Mouse (Mus musculus) gastrocnemius, postnatal 4 days (tissue): ENCODE measurements around the gene Slc30a4. TPM values are rescaled to one million over a fixed set of nuclear protein-coding genes. Genes with fewer than 3 reads are reported as not detected.

Experiments used
- DNase-seq, 2 experiments: peaks; one replicate each; pipeline ENCODE4 v3.0.0; 2021 to 2022; ENCODE audit warnings: low spot score in 2 of 2, mixed read lengths in 2 of 2
- long read RNA-seq, 2 experiments: library from polyadenylated mRNA; stranded (forward); transcript quantifications; one replicate each; pipeline ENCODE4 v2.0.0; 2021
- total RNA-seq, 2 experiments: library from RNA; stranded (reverse); gene quantifications; 2 replicates each; pipeline ENCODE4 v1.2.3; 2021

Slc30a4 gene
- 10 to 100 TPM; 20.0 to 21.3 TPM for total RNA-seq
- long read RNA-seq, experiment 1, full-length matches to known transcripts, result 20 of 23 reads
- long read RNA-seq, experiment 1, partial matches to known transcripts, result 1 of 23 reads
- long read RNA-seq, experiment 1, other reads (novel, unspliced or antisense), result 2 of 23 reads
- long read RNA-seq, experiment 2, full-length matches to known transcripts, result 30 of 31 reads
- long read RNA-seq, experiment 2, partial matches to known transcripts, result 0 of 31 reads
- long read RNA-seq, experiment 2, other reads (novel, unspliced or antisense), result 1 of 31 reads

DNA sequence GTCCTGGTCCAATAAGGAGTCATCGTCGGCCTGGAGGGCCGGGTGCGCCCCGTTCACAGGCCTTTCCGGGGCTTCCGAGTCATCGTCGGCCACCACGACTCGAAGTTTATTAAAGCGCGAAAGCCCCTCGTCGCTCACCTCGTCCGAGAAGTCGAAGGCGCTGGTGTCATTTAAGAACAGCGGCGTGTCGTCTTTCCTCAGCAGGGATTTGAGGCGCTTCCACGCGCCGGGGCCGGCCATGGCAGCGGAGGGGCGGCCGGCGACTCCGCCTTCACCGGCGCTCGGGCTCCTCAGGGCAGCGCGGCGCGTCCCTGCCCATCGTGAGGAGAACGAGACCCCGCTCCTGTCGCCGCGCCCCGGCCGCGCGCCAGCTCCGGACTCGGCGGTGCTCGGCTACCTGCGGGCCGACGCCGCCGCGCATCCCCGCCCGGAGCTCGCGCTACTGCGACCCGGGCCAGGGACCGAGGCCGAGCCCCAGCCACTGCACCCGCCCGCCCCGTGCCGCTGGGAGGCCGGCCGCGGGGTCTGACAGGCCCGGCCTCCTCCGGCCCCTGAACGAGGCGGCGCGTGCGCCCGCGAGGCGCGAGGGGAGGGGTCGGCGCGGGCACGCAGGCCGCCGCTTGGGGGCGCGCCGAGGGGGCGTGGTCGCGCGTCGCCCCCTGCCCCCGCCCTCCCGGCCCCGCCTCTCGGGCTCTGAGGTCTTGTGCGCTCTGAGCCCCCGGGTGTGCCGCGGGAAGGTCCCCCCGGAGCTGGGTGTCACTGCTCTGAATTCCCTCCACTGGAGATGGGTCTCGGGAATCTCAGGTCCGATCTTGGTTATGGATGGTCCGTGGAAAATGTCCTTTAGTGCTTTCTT, at the start of gene Slc30a4:
Slc30a4 (minus strand) TSS at position 483 of the 856 bp plus-strand sequence.
- peak; percentile 75 to 84 for DNase-seq

DNA sequence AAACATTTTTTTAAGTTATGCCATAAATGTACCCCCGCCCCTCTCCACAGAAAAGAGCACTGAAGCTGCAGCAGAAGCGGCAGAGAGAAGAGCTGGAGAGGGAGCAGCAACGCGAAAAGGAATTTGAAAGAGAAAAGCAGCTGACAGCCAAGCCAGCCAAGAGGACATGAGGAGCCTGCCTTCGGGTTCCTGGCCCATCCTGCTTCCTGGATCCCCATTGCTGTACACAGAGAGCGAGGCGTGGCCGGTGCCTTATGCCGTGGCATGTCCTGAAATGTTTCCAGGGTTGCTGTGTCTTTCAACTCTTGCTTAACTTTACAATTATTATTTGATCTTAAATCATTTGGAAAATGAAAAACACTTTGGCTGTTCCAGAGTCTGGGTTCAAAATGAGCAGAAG, 44.0 kb upstream of the Slc30a4 start:
- no peak for DNase-seq

DNA sequence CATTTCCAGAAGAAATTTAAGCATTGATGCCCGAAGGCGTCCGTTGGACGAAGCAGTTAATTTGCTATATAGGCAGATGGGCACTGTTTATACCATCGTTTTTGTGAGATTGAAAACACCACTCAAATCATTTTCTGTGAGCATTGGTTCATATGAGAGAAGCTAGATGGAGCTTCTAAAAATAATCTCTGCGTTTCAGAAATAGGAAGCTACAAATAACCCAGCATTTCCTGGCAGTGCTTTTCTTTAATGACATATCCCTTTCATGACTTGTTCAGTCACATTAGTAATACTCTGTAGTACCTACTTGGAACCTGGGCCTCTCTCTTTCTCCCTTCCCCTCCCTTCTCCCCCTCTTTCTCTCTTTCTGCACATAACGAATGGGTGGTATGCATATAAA, 36.6 kb upstream of the Slc30a4 start:
- no peak for DNase-seq

DNA sequence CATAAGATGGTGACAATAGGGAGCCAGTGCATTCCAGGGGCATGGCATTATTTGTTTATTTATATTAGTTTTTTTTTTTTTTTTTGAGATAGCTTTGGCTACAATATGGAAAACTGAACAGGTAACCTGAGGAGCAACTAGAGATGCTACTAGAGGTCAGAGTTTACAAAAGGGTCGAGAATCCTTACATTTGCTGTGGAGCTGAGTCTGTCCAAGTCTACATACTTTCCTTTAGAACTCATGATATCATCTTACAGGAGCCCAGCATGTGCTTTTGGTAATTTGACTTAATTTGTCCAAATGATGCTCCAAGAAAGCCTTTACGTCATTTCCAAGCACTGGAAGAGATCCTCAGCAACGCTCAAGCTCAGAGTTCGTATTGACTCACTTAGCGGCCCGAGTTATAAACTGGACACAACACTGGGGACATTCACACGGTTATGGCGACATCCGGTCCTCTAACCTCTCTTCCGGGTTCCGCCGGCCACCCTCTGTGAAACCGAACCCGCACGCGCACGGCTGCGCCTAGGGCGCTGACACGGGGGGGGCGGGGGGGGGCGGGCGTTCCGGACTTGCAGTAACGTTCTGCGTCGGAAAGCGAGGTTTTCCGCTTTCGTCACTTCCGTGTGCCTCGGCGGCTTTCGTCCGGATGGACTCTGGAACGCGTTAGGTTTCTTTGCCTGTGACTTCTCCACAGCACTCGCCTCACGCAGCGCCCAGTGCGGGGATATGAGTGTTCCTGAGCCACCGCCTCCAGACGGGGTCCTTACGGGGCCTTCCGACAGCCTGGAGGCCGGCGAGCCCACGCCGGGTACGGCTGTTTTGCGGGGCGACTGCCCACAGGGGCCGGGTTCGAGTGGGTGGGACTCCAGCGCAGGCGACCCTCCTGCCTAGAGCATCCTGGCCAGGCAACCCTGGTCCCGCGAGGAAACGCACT, 35.7 kb upstream of the Slc30a4 start, which contains the start of gene Bloc1s6:
Bloc1s6 (plus strand) TSS at position 610 of the 937 bp plus-strand sequence.
- DNase-seq, result peak; percentile 65 to 89

GRCm38 (mm10) chr2:122731456-122731855, 29.0 kb upstream of the Slc30a4 start:
- DNase-seq, result no peak

GRCm38 (mm10) chr2:122725604-122726003, 23.1 kb upstream of the Slc30a4 start:
- DNase-seq, result peak in 1 of 2 experiments; percentile 24

DNA sequence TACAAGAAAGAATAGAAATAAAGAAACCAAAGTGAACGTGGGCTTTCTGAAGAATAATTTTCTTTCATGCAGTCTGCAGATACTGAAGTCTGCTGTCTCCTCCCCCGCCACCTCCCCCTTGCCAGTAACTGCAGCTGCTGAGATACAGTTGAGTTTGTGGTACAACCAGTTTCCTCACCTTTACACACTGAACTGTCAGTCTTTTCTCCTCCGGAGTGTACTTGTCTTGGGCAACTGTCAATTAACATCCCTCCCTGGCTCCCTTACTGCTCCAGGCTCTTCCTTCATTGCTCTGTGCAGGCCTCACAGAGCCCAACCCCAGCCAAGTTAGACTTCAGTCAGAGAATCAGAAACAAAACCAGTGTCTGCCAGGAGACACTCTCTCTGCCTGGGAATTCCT, 18.1 kb upstream of the Slc30a4 start:
- DNase-seq, result no peak

- no peak for DNase-seq
These were observed 16.8 kb upstream of the Slc30a4 start for GRCm38 (mm10) chr2:122719232-122719631.

DNA sequence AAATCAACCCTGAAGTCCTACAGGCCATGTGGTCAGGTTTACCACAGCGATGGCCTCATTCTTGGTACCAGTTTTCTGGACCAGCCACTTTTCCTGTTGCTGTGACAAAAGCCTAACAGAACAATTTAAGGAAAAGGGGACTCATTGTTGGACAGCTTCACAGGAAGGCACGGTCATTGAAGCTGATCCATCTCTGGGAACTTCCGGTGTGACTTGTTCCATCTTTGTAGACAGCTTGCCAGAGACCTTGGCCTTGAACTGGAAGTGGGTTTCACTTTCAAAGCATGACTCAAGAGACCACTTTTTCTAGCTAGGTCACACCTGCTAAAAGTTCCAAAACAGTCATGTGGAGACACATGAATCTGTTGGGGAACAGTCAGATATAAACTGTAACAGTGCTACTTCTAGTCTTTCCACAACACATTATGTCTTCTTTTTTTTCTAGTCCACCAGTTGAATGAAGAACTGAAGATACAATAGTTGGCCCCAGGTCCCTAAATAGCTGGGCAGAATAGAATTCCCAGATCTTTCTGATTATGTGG, 13.9 kb upstream of the Slc30a4 start:
- DNase-seq, result no peak

GRCm38 (mm10) chr2:122715148-122715692, 12.8 kb upstream of the Slc30a4 start:
- DNase-seq, result no peak

DNA sequence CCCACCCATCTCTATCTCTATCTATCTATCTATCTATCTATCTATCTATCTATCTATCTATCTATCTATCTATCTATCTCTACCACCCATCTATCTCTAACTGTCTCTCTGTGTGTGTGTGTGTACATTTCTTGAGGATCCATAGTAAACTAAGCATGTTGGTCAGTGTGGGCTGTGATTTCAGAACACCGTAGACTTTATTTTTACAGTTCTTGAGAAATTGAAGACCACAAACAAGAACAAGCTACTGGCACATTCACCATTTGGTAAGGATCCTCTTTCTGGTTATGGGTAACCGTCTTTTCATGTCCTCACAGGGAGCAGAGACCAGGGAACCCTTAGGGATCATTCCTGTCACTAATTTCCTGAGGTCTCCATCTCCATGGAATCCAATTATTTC, 10.4 kb upstream of the Slc30a4 start:
- no peak for DNase-seq

GRCm38 (mm10) chr2:122711911-122712310, 9.4 kb upstream of the Slc30a4 start:
- DNase-seq, result no peak

DNA sequence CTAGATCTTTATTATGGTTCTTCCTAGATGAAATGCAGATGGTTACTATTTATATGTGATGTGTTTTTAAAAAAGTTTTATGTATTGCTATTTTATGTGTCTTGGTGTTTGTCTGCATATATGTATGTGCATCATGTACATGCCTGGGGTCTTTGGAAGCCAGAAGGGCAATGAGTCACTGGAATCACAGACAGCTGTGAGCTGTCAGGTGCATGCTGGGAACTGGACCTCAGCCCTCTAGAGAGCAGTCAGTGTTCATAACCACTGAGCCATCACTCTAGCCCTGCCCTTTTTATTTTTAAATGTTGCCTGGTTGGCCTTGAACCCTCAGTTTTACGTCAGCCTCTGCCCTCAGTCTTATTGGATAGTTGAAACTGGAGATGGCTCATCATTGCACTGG, 6.7 kb upstream of the Slc30a4 start:
- DNase-seq, result no peak

- no peak for DNase-seq
These were observed 5.6 kb upstream of the Slc30a4 start for GRCm38 (mm10) chr2:122708080-122708479.

- DNase-seq, result no peak
These were observed 2.1 kb upstream of the Slc30a4 start for GRCm38 (mm10) chr2:122704572-122704971.

DNA sequence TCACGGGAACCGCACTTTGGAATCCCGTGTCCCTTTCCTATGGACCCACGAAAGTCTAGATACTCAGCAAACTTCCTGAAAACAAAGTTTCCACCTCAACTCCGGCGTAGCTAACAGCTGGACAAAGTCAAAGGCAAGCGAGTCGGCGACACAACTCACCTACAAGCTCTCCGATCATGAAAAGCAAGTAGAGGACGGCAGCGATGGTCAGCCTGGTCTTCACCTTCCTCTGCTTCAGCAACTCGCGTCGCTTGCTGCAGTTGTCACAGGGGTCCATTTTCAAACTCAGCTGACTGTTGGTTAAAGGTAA, 637 bp downstream of the Slc30a4 start:
- no peak for DNase-seq

GRCm38 (mm10) chr2:122701012-122701411, 1.5 kb downstream of the Slc30a4 start:
- no peak for DNase-seq

DNA sequence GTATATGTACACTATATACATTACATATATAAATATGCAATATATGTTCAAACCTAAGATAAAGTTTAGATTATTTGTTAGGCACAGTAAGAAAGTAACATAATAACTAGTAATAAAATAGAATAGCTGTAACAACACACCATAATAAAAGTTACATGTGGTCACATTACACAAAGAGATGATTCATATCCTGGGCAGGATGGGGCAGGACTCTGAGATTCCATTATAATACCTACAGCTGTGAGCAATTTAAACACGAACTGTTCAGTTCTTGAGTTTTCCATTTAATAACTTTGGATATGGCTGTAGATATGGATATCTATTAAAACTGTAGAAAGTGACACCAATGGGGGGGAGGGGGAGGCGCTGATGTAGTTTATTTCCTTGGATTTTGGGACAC, 4.9 kb downstream of the Slc30a4 start:
- no peak for DNase-seq

- no peak for DNase-seq
These were observed 15.8 kb downstream of the Slc30a4 start for GRCm38 (mm10) chr2:122686665-122687064.

DNA sequence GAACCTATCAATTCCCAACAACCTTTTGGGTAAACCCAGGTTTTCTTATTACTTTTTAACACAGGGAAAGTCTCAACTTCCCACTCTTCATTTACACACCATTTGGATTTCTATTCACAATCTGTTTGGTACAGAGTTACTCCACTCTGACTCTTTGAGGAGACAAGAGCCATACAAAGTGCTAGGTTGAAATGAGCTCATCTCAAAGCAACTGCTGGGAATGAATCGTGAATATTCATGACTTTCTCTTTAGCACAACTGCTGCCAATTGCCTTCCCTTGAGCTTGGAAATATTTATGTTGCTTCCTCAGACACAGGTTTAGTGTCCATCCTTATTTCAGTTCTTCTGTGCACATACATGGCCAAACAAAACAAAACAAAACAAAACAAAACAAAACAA, 18.8 kb downstream of the Slc30a4 start:
- no peak for DNase-seq

- DNase-seq, result no peak
These were observed 19.9 kb downstream of the Slc30a4 start for GRCm38 (mm10) chr2:122682520-122682919.
